Mouse (Mus musculus): ENCODE data around the gene Nanog. TPM values are rescaled to one million over a fixed set of nuclear protein-coding genes. Genes with fewer than 3 reads are reported as not detected.

Gene Nanog
- polyA plus RNA-seq (2016; fragmentation: Nextera tagmentation; extraction: Ambion mirVana), result 0.10 and 0.24 TPM in 2 replicates

GRCm38 (mm10) chr6:122707036-122707800, at the start of gene Nanog:
Nanog (plus strand) TSS chr6:122707489.
- 12% methylated on average over 12 of the region's 12 CpGs for WGBS
- Histone ChIP-seq H3K9ac (replicated peaks) (no peak within 1 kb of the TSS), H3K4me3 (replicated peaks) (no peak within 1 kb of the TSS), H3K27ac (no peak within 1 kb of the TSS), H3K4me2 (no peak within 1 kb of the TSS), H3K36me3 (no peaks in the 10 kb centered on the region), H3K27me3 (peaks cover 35% of the 10 kb centered on the region), H3K4me1 (replicated peaks) (0 out of 2 replicates have a peak, but pooled peaks cover 5% of the 10 kb centered on the region), H3K9me3 (no peaks in the 10 kb centered on the region)
- ATAC-seq (ENCODE audit: insufficient number of reproducible peaks, insufficient read depth, low FRiP score, low TSS enrichment, low read depth), result no peak

- no peak for ATAC-seq (ENCODE audit: insufficient number of reproducible peaks, insufficient read depth, low FRiP score, low TSS enrichment, low read depth)
- 86% methylated on average over 5 of the region's 5 CpGs for WGBS
Measured at GRCm38 (mm10) chr6:122657630-122658029, 49.7 kb upstream of the Nanog start.

DNA sequence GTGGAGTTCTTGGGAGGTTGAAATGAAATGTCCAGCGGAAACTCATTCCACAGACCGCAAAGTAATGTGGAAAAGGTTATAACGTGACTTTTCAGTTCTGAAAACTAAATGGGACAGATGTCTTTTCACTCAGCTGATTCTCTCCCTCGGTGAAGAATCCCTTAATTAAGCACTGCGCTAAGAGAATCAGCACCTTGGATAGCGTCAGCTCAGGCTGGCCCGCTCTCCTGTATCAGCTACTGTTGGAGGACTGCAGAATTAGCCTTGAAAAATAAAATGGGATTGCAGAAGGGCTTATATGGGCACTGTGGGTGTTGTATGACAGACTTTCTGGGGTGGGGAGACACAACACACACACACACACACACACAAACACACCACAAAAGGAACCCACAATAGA, 47.7 kb upstream of the Nanog start:
- Histone ChIP-seq H3K9me3 (no peaks in the 10 kb centered on the region), H3K4me1 (replicated peaks) (peaks cover 4% of the 10 kb centered on the region; the same call in 1 of the 2 replicates), H3K36me3 (no peaks in the 10 kb centered on the region), H3K9ac (replicated peaks) (no peak overlapping the region), H3K27me3 (peaks cover 24% of the 10 kb centered on the region), H3K4me2 (no peak overlapping the region), H3K4me3 (replicated peaks) (no peak overlapping the region), H3K27ac (no peak overlapping the region)
- WGBS, result 12% methylated on average over 7 of the region's 7 CpGs
- ATAC-seq (ENCODE audit: insufficient number of reproducible peaks, insufficient read depth, low FRiP score, low TSS enrichment, low read depth), result no peak

More at GRCm38 (mm10) chr6:122657630-122658029, 49.7 kb upstream of the Nanog start:
- Histone ChIP-seq H3K4me2 (no peak overlapping the region), H3K4me3 (replicated peaks) (no peak overlapping the region), H3K27me3 (peaks cover 10% of the 10 kb centered on the region), H3K9me3 (no peaks in the 10 kb centered on the region), H3K27ac (no peak overlapping the region), H3K4me1 (replicated peaks) (no peaks in the 10 kb centered on the region), H3K9ac (replicated peaks) (no peak overlapping the region), H3K36me3 (no peaks in the 10 kb centered on the region)

DNA sequence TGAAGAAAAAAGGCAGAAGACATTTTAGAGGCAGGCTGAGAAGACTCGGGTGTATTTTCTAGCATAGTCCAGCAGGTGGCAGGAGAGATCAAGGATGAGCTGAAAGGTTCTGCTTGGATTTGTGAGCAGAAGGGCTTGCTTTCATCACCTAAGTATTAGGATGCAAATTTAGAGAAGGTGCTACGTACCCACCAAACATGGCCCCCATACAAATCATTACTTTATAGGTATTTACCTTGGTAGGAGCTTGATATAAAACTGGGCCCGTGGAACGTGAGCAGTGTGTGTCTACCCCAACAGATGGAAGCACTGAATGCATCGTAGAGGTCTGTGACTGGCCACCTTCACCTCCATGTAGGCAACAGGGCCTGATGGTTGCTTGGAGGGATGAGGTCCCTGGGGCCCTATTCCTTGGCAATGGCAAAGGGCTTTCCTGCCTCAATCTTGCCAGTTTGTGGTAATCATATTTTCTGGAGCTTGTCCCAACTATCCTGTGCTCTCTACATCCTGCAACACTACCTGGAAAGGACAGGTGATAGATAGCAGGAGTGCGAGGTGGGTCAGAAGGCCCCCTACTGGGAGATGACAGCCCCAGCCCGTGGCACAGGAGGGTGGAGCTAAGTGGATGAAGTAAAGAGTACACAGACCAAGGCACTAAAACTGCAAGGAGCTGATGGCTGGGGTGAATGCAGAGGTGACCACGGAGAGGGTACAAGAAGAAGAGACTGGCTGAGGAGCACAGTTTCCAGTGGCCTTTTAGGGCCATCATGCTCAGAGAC, 46.5 kb upstream of the Nanog start:
- Histone ChIP-seq H3K27me3 (peaks cover 24% of the 10 kb centered on the region), H3K4me3 (replicated peaks) (no peak overlapping the region), H3K4me2 (no peak overlapping the region), H3K9me3 (no peaks in the 10 kb centered on the region), H3K9ac (replicated peaks) (no peak overlapping the region), H3K27ac (no peak overlapping the region), H3K4me1 (replicated peaks) (peaks cover 4% of the 10 kb centered on the region; the same call in 1 of the 2 replicates), H3K36me3 (no peaks in the 10 kb centered on the region)
- 43% methylated on average over 8 of the region's 8 CpGs for whole genome bisulfite sequencing
- ATAC-seq (ENCODE audit: insufficient number of reproducible peaks, insufficient read depth, low FRiP score, low TSS enrichment, low read depth), result peak; percentile 38; the same call in 1 of the 2 replicates

DNA sequence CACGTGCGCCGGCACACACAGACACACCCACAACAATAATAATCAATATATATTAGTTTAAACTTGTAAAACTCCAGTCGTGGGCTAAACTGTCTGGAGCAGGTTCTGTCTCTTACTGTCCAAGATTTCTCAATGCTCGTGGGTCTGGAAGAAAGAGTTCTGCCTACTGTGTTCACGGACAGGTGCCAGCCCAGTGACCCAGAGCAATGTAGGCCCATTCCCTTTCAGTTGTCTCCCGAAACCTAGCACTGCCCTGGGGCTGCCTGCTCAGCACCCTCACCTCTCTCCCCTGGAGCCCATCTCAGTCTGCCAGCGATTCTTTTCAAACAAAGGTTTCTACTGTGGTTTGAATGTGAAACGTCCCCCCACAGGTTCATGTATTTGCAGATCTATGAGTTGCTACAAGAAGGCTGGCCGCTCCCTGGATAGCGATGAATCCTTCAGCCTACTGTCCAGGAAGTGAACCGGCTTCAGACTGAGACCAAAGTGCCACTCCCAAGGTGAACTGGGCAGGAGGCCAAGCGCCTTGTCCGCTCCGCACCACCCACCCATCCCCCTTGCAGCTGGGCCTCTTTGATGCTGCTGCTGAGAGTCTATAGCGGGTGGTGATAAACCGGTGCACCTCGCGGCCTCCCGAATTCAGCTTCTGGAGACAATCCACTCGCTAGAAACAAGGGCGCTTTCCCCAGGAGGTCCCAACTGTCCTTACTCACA, 44.6 kb upstream of the Nanog start:
- Histone ChIP-seq H3K27ac (no peak overlapping the region), H3K36me3 (no peaks in the 10 kb centered on the region), H3K27me3 (peaks cover 24% of the 10 kb centered on the region), H3K4me2 (no peak overlapping the region), H3K9me3 (no peaks in the 10 kb centered on the region), H3K4me1 (replicated peaks) (peaks cover 4% of the 10 kb centered on the region; the same call in 1 of the 2 replicates), H3K4me3 (replicated peaks) (no peak overlapping the region), H3K9ac (replicated peaks) (no peak overlapping the region)
- WGBS, result 32% methylated on average over 22 of the region's 22 CpGs
- ATAC-seq (ENCODE audit: insufficient number of reproducible peaks, insufficient read depth, low FRiP score, low TSS enrichment, low read depth), result no peak

- Histone ChIP-seq H3K27me3 (peaks cover 24% of the 10 kb centered on the region), H3K36me3 (no peaks in the 10 kb centered on the region), H3K4me2 (no peak overlapping the region), H3K27ac (no peak overlapping the region), H3K4me3 (replicated peaks) (no peak overlapping the region), H3K9ac (replicated peaks) (no peak overlapping the region), H3K4me1 (replicated peaks) (peaks cover 4% of the 10 kb centered on the region; the same call in 1 of the 2 replicates), H3K9me3 (no peaks in the 10 kb centered on the region)
- no peak for ATAC-seq (ENCODE audit: insufficient number of reproducible peaks, insufficient read depth, low FRiP score, low TSS enrichment, low read depth)
- WGBS, result 35% methylated on average over 14 of the region's 14 CpGs
Measured at GRCm38 (mm10) chr6:122663596-122664206, 43.6 kb upstream of the Nanog start.

DNA sequence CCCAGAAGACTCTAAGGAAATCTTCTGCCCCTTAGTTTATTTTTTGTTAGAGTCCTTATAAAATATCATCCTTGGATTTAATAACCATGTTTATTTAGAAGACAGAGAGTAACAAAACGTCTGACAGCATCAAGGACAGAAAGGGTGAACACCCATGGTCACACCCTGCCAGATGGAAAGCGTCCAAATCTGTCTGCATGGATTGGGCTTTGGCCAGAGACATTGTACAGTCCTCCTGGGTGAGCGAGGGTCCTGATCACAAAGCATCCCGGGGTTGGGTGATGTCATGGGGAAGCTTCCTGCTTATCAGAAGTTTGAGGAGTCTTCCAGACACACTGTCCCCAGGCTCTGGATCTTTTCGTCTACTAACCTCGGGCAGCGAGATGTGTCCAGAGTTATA, 41.4 kb upstream of the Nanog start:
- ATAC-seq (ENCODE audit: insufficient number of reproducible peaks, insufficient read depth, low FRiP score, low TSS enrichment, low read depth), result no peak
- Histone ChIP-seq H3K4me2 (no peak overlapping the region), H3K9ac (replicated peaks) (no peak overlapping the region), H3K4me1 (replicated peaks) (peaks cover 7% of the 10 kb centered on the region; the same call in 1 of the 2 replicates), H3K4me3 (replicated peaks) (no peak overlapping the region), H3K27ac (no peak overlapping the region), H3K36me3 (no peaks in the 10 kb centered on the region), H3K27me3 (peaks cover 24% of the 10 kb centered on the region), H3K9me3 (no peaks in the 10 kb centered on the region)
- WGBS, result 74% methylated on average over 7 of the region's 7 CpGs

- no peak for ATAC-seq (ENCODE audit: insufficient number of reproducible peaks, insufficient read depth, low FRiP score, low TSS enrichment, low read depth)
- peaks cover 13% of the 10 kb centered on the region for H3K27me3 ChIP-seq
- H3K4me1 ChIP-seq (replicated peaks), result peaks cover 7% of the 10 kb centered on the region; the same call in 1 of the 2 replicates
- H3K9me3 ChIP-seq, result no peaks in the 10 kb centered on the region
- 82% methylated on average over 5 of the region's 5 CpGs for WGBS
- no peak overlapping the region for H3K9ac ChIP-seq (replicated peaks)
- H3K27ac ChIP-seq, result no peak overlapping the region
- no peaks in the 10 kb centered on the region for H3K36me3 ChIP-seq
- no peak overlapping the region for H3K4me2 ChIP-seq
- H3K4me3 ChIP-seq (replicated peaks), result no peak overlapping the region
Measured at GRCm38 (mm10) chr6:122667715-122668114, 39.6 kb upstream of the Nanog start.

DNA sequence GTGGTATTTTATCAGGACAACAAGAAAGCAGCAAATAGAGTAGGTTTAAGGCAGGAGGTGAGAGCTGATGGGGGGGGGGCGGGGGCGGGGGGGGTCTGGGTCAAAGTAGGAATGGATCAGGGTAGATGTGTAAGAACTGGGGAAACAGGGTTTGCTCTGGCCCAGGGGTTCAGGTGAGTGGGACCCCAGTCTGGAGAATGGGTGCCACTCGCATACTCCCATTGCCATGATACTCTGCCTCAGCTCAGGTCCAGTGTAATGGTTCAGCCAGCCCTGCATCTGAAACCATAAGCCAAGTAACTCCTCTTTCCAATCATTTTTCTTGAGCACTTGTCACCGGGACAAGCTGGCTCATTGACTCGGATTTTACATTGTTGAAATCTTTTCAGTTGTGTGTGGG, 38.5 kb upstream of the Nanog start:
- no peak overlapping the region for H3K4me2 ChIP-seq
- peaks cover 2% of the 10 kb centered on the region for H3K27me3 ChIP-seq
- H3K4me3 ChIP-seq (replicated peaks), result no peak overlapping the region
- no peak for ATAC-seq (ENCODE audit: insufficient number of reproducible peaks, insufficient read depth, low FRiP score, low TSS enrichment, low read depth)
- no peaks in the 10 kb centered on the region for H3K36me3 ChIP-seq
- no peak overlapping the region for H3K9ac ChIP-seq (replicated peaks)
- WGBS, result 74% methylated on average over 5 of the region's 5 CpGs
- H3K4me1 ChIP-seq (replicated peaks), result 0 out of 2 replicates have a peak, but pooled peaks cover 3% of the 10 kb centered on the region
- no peak overlapping the region for H3K27ac ChIP-seq
- H3K9me3 ChIP-seq, result no peaks in the 10 kb centered on the region

DNA sequence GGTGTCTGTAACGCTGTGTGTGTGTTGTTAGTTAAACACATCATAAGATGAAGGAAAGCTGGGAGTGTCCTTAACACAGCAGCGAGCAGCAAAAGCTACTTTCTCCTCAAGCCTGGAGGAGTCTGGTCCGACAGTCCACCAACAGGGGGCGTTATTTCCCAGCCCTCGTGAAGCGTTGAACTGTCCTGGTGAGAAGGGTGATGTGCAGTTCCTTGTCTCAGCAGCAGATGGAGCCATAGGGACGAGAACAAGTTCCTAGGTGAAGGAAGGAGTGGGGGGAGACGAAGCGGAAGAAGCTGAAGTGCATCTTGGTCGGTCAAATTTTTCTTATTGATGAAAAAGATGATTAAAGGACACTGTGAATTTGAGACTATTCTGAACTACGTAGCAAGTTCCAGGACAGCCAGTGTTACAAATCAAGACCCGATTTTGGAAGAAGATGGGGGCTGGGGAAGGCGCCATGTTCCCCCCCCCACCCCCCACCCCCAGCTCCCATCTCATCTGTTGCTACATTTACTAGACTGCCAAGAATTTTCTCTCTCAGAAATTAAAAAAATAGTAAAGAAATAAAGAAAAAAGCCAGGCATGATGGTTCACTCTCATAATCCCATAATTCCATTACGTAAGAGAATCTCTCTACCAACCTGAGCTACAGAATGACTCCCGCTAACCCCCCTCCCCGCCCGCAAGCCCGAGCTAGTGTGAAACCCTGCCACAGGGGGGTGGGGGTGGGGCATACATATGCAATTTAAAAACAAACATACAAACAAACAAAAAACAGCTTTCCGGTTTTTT, 37.7 kb upstream of the Nanog start:
- peak overlapping the region; percentile 59 for H3K4me2 ChIP-seq
- no peaks in the 10 kb centered on the region for H3K36me3 ChIP-seq
- 6% methylated on average over 19 of the region's 19 CpGs for WGBS
- no peaks in the 10 kb centered on the region for H3K27me3 ChIP-seq
- peak; percentile 86 for ATAC-seq (ENCODE audit: insufficient number of reproducible peaks, insufficient read depth, low FRiP score, low TSS enrichment, low read depth)
- 0 out of 2 replicates have a peak, but pooled peaks cover 3% of the 10 kb centered on the region for H3K4me1 ChIP-seq (replicated peaks)
- H3K27ac ChIP-seq, result no peak overlapping the region
- H3K9me3 ChIP-seq, result no peaks in the 10 kb centered on the region
- no peak overlapping the region for H3K9ac ChIP-seq (replicated peaks)
- peak overlapping the region; percentile 41 for H3K4me3 ChIP-seq (replicated peaks)

All from limb, embryonic 12.5 days (tissue).